Mouse (Mus musculus) limb, embryonic 14.5 days (tissue): ENCODE data around the gene Slc27a3. TPM values are rescaled to one million over a fixed set of nuclear protein-coding genes. Genes with fewer than 3 reads are reported as not detected.

ENCODE experiments used
- ATAC-seq: fragments of 200-750 bp; cut with Nextera tagmentation; 2 replicates; pipeline ENCODE4 v1.8.0; 2017; ENCODE audit warnings: low read depth, moderate number of reproducible peaks, moderate TSS enrichment; ENCODE audit not compliant: low FRiP score
- DNase-seq: peaks from one replicate; pipeline ENCODE4 v3.0.0-alpha.2; 2015; ENCODE audit warnings: low spot score
- H3K27ac ChIP-seq: fragments of 300-500 bp; sonication (generic); replicated peaks from 2 replicates; pipeline ENCODE4 v1.5.1; 2014; ENCODE audit warnings: low read depth, mild to moderate bottlenecking, low read length, moderate library complexity, mixed read lengths
- H3K27me3 ChIP-seq: fragments of 300-500 bp; sonication (generic); 2 replicates; pipeline ENCODE4 v1.6.1; 2014; ENCODE audit warnings: low read length, mixed read lengths; ENCODE audit not compliant: control insufficient read depth, insufficient read depth
- H3K36me3 ChIP-seq: fragments of 300-500 bp; sonication (generic); 2 replicates; pipeline ENCODE4 v1.6.1; 2014; ENCODE audit warnings: mild to moderate bottlenecking, low read length, moderate library complexity, mixed read lengths; ENCODE audit not compliant: control insufficient read depth, insufficient read depth
- H3K4me1 ChIP-seq: fragments of 300-500 bp; sonication (generic); 2 replicates; pipeline ENCODE4 v1.6.1; 2014; ENCODE audit warnings: antibody characterized with exemption, low read length, mixed read lengths; ENCODE audit not compliant: control insufficient read depth, insufficient read depth
- H3K4me2 ChIP-seq: fragments of 300-500 bp; sonication (generic); replicated peaks from 2 replicates; pipeline ENCODE4 v1.6.1; 2014; ENCODE audit warnings: low read depth, mild to moderate bottlenecking, low read length, moderate library complexity; ENCODE audit not compliant: severe bottlenecking
- H3K4me3 ChIP-seq: fragments of 300-500 bp; sonication (generic); replicated peaks from 2 replicates; pipeline ENCODE4 v1.5.1; 2014; ENCODE audit warnings: low read length
- H3K9ac ChIP-seq: fragments of 300-500 bp; sonication (generic); 2 replicates; pipeline ENCODE4 v1.6.1; 2014; ENCODE audit warnings: mild to moderate bottlenecking, low read depth, low read length, moderate library complexity; ENCODE audit not compliant: severe bottlenecking
- H3K9me3 ChIP-seq: fragments of 300-500 bp; sonication (generic); 2 replicates; pipeline ENCODE4 v1.6.1; 2016; ENCODE audit warnings: low read length; ENCODE audit not compliant: control insufficient read depth
- POLR2A ChIP-seq: fragments of 200-500 bp; IDR thresholded peaks from 2 replicates; pipeline ENCODE4 v1.8.0; 2012; ENCODE audit warnings: inconsistent platforms, mild to moderate bottlenecking, moderate library complexity, borderline replicate concordance; ENCODE audit not compliant: insufficient read depth, insufficient read length; ENCODE audit errors: extremely low read depth
- WGBS: fragments of 180-500 bp; shearing (Covaris S2); extraction: QIAGEN DNeasy Blood & Tissue Kit; methylation state at CpG from one replicate; pipeline ENCODE4 v1.1.7; 2014; 5-methylcytosine and 5-hydroxymethylcytosine counted together
- polyA plus RNA-seq, 2 experiments: library from polyadenylated mRNA; depleted of rRNA in 1 of 2; stranded (reverse) in 1 of 2; unstranded in 1 of 2; fragments of >200 nt; fragmentation: Nextera tagmentation in 1 of 2; extraction: Ambion mirVana in 1 of 2; gene quantifications; 2 replicates each; pipeline versions ENCODE4 v1.2.1 to v1.2.3; 2012 to 2014

Slc27a3 gene
- polyA plus RNA-seq, 2 experiments = 30.5 to 64.7 TPM

GRCm38 (mm10) chr3:90375562-90376246 is 14.0 kb downstream of the Slc27a3 start:
- no peak overlapping the region for H3K4me2 ChIP-seq
- H3K27me3 ChIP-seq = no peaks in the 10 kb centered on the region
- H3K4me3 ChIP-seq = no peak overlapping the region
- H3K27ac ChIP-seq = no peak overlapping the region
- ATAC-seq (no peak), DNase-seq (no peak)
- H3K9ac ChIP-seq = no peak overlapping the region
- H3K4me1 ChIP-seq = no peaks in the 10 kb centered on the region
- H3K36me3 ChIP-seq = no peaks in the 10 kb centered on the region
- no peaks in the 10 kb centered on the region for H3K9me3 ChIP-seq
- TF ChIP-seq POLR2A = no peak
- 73% methylated on average over 3 of the region's 3 CpGs for WGBS

- ATAC-seq = no peak
- TF ChIP-seq POLR2A = no peak
- no peaks in the 10 kb centered on the region for H3K36me3 ChIP-seq
- no peaks in the 10 kb centered on the region for H3K27me3 ChIP-seq
- no peaks in the 10 kb centered on the region for H3K9me3 ChIP-seq
- no peaks in the 10 kb centered on the region for H3K4me1 ChIP-seq
- no peak overlapping the region for H3K27ac ChIP-seq
- H3K9ac ChIP-seq = no peak overlapping the region
- no peak for DNase-seq
- H3K4me2 ChIP-seq = no peak overlapping the region
- 69% methylated on average over 4 of the region's 4 CpGs for WGBS
- H3K4me3 ChIP-seq = no peak overlapping the region
Measured at GRCm38 (mm10) chr3:90374368-90374767, 15.4 kb downstream of the Slc27a3 start.

DNA sequence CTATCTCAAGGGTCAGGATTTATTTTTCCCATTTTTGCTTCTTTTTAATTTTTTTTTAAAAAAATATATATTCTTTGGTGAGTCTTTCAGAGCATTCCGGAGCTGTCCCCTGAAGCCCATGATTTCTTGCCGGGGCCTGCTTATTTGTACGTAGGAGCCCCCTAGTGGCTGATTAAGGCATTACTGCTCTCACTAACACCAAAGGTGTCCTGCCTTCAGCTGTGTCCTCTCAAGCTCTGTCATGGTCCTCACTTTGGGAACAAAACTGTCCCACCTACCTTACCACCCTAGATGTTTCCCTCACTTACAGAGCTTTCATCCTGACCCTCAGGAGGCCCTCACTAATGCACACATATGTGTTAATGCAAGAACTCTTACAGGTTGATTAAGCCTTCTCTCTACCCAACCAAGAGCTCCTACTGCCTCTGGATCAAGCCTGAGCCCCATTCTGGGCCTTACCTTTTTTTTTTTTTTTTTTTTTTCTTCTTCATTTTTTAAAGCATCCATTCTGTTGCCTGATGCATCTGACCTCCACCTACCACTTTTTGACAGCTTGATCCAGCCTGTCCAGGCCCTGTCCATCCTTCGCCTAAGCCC is 16.2 kb downstream of the Slc27a3 start:
- 27% methylated on average over 4 of the region's 4 CpGs for WGBS
- Histone ChIP-seq H3K27me3 (no peaks in the 10 kb centered on the region), H3K36me3 (no peaks in the 10 kb centered on the region), H3K9ac (no peak overlapping the region), H3K9me3 (no peaks in the 10 kb centered on the region), H3K27ac (no peak overlapping the region), H3K4me2 (no peak overlapping the region), H3K4me3 (no peak overlapping the region), H3K4me1 (no peaks in the 10 kb centered on the region)
- ATAC-seq = peak; percentile 69
- TF ChIP-seq POLR2A = no peak
- peak; percentile 85 for DNase-seq

- 55% methylated on average over 5 of the region's 5 CpGs for WGBS
- no peak for ATAC-seq
Measured at GRCm38 (mm10) chr3:90372817-90373216, 16.9 kb downstream of the Slc27a3 start.

GRCm38 (mm10) chr3:90371857-90372256 is 17.9 kb downstream of the Slc27a3 start:
- no peak for TF ChIP-seq POLR2A
- DNase-seq (no peak), ATAC-seq (no peak)
- Histone ChIP-seq H3K36me3 (no peaks in the 10 kb centered on the region), H3K9ac (no peak overlapping the region), H3K27ac (no peak overlapping the region), H3K4me1 (no peaks in the 10 kb centered on the region), H3K4me3 (no peak overlapping the region), H3K27me3 (no peaks in the 10 kb centered on the region), H3K4me2 (no peak overlapping the region), H3K9me3 (no peaks in the 10 kb centered on the region)
- WGBS = 64% methylated on average over 7 of the region's 7 CpGs

More at GRCm38 (mm10) chr3:90372817-90373216, 16.9 kb downstream of the Slc27a3 start:
- Histone ChIP-seq H3K4me3 (no peak overlapping the region), H3K4me2 (no peak overlapping the region), H3K9ac (no peak overlapping the region), H3K27ac (no peak overlapping the region), H3K4me1 (no peaks in the 10 kb centered on the region), H3K27me3 (no peaks in the 10 kb centered on the region), H3K9me3 (no peaks in the 10 kb centered on the region), H3K36me3 (no peaks in the 10 kb centered on the region)
- TF ChIP-seq POLR2A = no peak
- DNase-seq = no peak

- ATAC-seq = no peak
- Histone ChIP-seq H3K27ac (no peak overlapping the region), H3K36me3 (no peaks in the 10 kb centered on the region), H3K27me3 (no peaks in the 10 kb centered on the region), H3K9me3 (no peaks in the 10 kb centered on the region), H3K4me2 (no peak overlapping the region), H3K4me1 (no peaks in the 10 kb centered on the region), H3K9ac (no peak overlapping the region), H3K4me3 (no peak overlapping the region)
- DNase-seq = no peak
- WGBS = 42% methylated on average over 2 of the region's 2 CpGs
- no peak for TF ChIP-seq POLR2A
Measured at GRCm38 (mm10) chr3:90369041-90369440, 20.7 kb downstream of the Slc27a3 start.
